Mouse (Mus musculus) cerebellum, adult 9-11 months (tissue): ENCODE results near the gene Cep41.
A peak's percentile ranks its signal among the peaks of the same experiment; 100 is the strongest.

Experiments used
- DNase-seq: peaks from one replicate; pipeline ENCODE4 v3.0.0; 2022

Cep41 gene

GRCm38 (mm10) chr6:30673764-30674561 lies 19.6 kb downstream of the Cep41 start:
- no peak for DNase-seq

DNA sequence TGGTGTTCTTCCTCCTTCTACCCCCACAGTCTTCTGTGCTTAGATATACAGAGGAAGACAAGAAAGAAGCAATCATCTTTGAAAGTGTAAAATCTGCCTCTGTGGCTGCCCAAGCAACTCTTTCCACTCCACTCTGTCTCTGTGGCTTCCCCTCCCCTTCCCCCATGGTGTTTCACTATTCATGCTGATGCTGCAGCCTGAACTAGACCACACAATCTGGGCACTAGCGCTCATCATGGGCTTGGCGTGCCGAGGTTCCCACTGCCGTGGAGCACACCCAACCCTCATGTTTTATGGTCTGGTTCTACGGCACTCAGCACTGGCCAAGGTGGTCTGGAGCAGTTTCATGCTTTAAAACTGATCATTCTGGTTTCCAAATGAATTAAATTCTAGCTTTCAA lies 21.9 kb downstream of the Cep41 start:
- DNase-seq = no peak

DNA sequence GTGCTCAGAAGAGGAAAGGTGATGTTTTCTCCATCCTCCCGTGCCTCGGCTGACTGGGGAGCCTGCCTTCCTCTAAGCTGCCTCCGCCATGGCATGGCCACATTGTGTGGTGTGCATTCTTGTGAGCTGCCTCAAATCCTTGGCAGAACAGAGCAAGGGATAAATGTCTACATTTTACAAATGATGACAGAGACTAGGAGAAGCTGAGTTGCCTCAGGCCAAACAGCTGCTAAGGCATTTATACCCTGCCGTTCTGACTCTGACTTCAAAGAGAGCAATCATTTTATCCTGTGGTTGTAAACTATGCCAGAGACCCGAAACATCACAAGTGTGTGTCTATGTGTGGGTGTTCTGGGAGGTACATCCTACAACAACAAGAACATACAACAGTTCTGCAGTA lies 26.0 kb downstream of the Cep41 start:
- DNase-seq = no peak

DNA sequence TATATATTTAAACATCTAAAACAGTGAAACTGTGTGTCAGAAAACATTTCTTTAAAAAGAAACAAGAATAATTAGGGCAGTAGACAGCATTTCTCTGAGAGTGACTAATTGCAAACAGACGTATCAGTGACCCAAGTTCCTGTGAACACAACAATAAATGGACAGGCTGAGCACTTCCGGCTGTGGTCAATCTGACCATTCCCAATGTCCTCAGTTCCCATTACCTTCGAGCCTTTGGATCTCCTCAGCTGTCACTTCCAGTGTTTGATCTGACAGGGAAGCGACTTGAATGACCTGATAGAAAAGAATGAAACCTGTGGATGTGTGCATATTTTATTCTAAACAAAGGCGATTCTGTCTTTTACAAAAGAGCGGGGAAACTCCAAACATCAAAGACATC lies 27.5 kb downstream of the Cep41 start:
- no peak for DNase-seq

DNA sequence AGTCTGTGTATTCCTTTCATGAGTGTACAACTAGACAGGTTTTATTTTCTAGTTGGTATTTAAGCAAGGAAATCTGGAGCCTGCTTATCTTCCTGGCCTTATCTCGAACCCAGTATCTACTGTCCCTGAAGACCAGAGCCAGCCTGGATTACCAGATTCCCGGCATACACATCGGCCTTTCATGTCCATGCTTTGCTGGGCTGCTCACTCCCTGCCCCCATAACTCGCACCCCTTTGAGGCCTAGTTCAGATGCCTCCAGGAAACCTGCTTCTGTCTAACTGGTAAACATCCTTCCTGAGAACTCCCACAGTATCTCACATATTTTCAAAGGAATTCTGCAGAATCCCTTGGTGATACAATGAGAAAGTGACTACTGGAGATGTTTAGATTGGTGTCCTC lies 28.3 kb downstream of the Cep41 start:
- no peak for DNase-seq

GRCm38 (mm10) chr6:30664776-30665175 lies 28.8 kb downstream of the Cep41 start:
- no peak for DNase-seq

GRCm38 (mm10) chr6:30658619-30659018 lies 34.9 kb downstream of the Cep41 start:
- DNase-seq = no peak

DNA sequence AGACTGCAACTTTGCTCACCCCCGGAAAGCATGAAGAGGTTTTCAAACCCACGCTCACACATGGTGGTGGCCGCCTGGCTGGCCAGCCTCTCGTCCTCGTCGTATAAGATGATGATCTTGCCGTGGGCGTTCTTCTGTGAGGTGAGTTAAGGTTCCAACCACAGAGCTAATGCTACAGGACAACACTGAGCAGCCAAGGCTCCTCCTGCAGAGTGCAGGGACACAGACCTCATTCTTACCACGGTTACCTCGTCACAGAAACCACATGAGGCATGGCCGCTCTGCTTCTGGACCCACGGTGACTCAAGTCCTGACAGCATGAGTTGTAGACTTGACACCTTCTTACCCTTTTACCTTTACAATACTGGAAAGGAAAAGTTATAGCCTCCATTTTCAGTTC lies 36.3 kb downstream of the Cep41 start:
- no peak for DNase-seq

DNA sequence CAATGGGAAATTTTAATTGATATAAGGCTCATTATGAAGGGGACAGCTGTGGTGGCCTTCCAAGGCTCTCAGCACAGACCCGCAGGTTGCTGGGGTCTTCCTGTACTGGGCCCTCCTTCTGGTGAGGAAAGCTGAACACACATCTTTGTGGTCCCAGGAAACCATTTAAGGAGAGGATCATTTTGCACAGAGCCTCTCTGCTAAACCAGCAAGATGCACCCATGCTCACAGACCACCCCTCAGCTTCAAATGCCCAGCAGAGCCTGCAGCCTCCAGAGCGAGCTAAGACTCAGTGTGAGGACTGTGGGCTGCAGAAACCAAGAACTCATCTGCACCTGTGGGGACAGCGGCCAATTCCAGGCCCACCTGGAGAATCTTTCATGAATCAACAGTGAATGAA lies 38.6 kb downstream of the Cep41 start:
- no peak for DNase-seq

- DNase-seq = no peak
Measured at GRCm38 (mm10) chr6:30654402-30654859, 39.1 kb downstream of the Cep41 start.

DNA sequence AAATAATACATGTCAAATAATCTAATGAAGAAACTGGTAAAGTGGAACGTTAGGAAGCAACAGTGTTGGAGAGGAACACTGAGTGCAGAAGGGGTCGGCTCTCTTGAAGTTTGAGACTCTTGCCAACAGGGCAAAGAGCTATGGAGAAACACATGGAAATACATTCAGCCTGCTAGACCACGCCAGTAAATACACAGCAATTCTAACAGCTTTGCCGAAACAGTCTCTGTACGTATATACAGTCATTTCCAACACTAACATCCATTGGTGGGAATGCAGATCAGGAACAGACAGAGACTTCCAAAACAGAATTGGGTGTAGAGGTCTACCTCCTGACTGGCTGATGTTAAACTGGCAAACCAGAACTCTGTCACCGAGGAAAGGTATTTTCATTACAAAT lies 40.0 kb downstream of the Cep41 start:
- DNase-seq = no peak

GRCm38 (mm10) chr6:30652425-30653188 lies 40.9 kb downstream of the Cep41 start:
- no peak for DNase-seq

DNA sequence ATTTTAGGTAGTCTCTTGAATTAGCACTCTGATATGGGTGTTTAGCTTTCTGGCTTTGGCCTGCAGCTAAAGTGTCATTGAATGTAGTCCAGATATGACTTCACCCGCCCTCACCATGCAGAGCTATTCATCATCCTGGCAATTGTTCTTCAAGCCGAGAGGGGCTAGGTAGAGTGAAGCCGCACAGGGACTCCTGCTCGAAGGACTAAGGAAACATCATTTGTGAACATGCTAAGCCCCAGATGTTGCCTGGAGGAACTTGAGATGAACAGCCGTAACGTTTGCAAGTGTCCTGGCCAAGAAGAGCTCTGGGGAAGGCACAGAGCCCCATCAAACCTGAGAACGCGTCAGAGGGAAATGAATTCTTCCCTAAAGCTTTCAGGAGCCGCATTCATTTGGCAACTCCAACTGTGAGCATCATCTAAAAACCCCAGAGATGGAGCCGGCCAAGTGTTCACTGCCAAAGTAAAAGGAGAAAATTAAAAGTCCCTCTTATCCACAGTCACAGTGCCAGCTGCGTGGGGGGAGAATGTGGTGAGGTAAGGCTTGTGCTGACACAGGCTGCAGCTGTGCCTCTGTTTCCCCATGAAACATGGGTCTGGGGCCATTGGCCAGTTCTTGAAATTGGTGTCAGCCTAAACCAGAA lies 43.8 kb downstream of the Cep41 start:
- DNase-seq = no peak

- no peak for DNase-seq
Measured at GRCm38 (mm10) chr6:30645379-30645778, 48.2 kb downstream of the Cep41 start.

DNA sequence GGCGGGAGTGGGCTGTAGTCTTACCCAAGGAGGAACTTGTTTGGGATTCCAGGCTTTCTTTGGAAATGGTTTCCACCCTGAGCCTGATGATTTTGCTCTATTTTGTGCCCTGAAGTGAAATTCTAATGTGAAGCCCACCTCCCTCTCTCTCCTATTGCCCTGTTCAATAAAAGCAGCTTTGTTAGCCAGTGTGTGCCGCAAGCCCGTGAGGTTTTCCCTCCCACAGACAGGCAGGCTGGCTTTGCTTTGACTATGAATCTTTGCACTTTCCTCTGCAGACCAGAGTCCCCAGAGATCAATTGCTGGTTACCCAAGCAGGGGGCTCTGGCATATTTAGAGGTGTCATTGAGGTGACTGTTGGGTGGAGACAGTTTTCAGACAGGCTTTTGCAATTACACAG lies 49.1 kb downstream of the Cep41 start:
- no peak for DNase-seq

DNA sequence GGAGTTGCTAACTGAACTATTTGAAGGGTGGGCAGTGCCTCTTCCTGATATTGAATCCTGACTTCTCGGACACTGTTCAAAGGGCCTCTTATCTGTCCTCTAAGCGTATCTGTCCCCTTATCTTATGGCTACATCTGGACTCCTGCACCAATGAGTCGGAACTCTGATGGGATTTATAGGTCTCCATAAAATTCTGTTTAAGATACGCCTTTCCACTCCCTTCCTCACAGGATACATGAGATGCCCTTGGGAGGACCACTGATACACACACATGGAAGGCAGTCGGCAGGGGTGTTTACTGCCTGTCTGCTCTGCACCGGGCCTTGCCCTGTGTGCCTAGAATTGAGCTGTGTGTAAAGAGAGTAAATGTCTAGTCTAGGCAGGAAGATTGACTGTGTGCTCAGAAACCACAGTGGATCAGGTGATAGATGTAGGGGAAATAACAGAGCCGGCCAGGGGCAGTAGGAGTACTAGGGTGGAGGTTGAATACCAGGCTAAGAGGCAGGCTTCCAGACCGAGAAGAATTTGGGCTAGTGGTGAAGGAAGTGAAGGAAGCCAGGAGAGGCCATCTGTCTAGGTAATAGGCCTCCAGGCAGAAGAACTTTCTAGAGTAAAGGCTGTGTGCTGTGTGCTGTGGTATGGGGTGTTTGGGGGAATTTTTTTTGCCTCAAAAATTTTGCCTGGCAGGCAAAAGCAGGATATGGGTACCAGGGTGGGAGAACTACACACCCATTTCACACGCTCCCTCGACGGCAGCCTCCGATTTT lies 49.7 kb downstream of the Cep41 start:
- no peak for DNase-seq

GRCm38 (mm10) chr6:30638674-30639268 lies 54.8 kb downstream of the Cep41 start, which contains the start of gene Cpa1:
Gene Cpa1, plus strand, starts transcription at chr6:30639218.
- DNase-seq = no peak

- DNase-seq = no peak
Measured at GRCm38 (mm10) chr6:30636186-30636842, 57.2 kb downstream of the Cep41 start.

GRCm38 (mm10) chr6:30635361-30635862 lies 58.1 kb downstream of the Cep41 start:
- DNase-seq = no peak

DNA sequence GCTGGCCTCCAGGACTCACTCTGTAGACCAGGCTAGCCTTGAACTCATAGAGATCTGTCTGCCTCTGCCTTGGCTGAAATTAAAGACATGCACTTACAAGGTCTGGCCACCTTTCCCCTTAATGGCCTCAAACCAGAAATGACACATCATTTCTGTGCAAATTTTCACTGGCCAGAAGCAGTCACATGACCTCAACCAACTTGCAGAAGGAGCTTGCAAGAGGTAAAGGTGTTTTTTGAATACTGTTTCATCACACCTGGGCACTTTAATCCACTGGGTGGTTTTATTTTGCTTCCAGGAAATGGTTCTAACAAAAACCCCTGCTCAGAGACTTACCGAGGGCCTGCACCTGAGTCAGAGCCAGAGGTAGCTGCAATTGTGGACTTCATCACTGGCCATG lies 63.6 kb downstream of the Cep41 start:
- DNase-seq = no peak

GRCm38 (mm10) chr6:30628152-30628551 lies 65.4 kb downstream of the Cep41 start:
- peak; percentile 38 for DNase-seq

DNA sequence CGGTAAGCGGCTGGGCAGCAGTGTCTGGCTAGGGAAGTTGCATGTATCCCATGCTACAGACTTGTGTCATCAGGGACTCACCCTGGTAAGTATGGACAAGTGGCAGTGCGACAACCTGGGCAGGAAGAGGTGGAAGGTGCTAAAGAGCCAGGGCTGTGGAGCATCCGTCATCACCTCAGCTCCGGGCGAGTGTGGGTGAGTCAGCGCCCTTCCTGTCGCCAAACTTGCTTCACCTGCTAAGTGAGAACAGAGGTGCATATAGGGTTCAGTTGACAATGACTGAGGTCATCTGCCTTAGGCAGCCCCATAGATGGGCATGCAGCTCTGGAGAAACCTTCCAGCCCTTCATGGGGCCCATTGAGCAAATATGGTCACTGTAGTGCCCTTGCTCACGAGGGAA lies 68.8 kb downstream of the Cep41 start:
- no peak for DNase-seq
